Mouse (Mus musculus): Measurements from ENCODE around the gene Myzap.

GRCm38 (mm10) chr9:71604914-71605635 lies 12.9 kb upstream of the Myzap start:
- no peak for TF ChIP-seq POLR2A (IDR thresholded peaks at IDR 0.05; ENCODE audit: insufficient read length, low read depth)
- TF ChIP-seq E2F4 (IDR thresholded peaks at IDR 0.05; ENCODE audit: insufficient read depth): no peak
- no peak for TF ChIP-seq MAX (IDR thresholded peaks at IDR 0.05; ENCODE audit: low read depth)
- no peak for TF ChIP-seq USF1 (IDR thresholded peaks at IDR 0.05; ENCODE audit: low read depth)
- no peak for TF ChIP-seq TCF12 (IDR thresholded peaks at IDR 0.05; ENCODE audit: insufficient read depth, poor library complexity, severe bottlenecking)
- no peak for TF ChIP-seq TCF3 (IDR thresholded peaks at IDR 0.05; ENCODE audit: insufficient read length, low read depth)
- no peak for TF ChIP-seq SRF (IDR thresholded peaks at IDR 0.05; ENCODE audit: control insufficient read depth, insufficient read length, low read depth)
- TF ChIP-seq CEBPB (IDR thresholded peaks at IDR 0.05; ENCODE audit: insufficient read depth, poor library complexity, severe bottlenecking): no peak
- no peak for TF ChIP-seq POLR2AphosphoS2 (IDR thresholded peaks at IDR 0.05; ENCODE audit: insufficient read length, low read depth)

Measured in myocyte (in vitro differentiated cells).